Mouse (Mus musculus) liver, embryonic 12.5 days (tissue): ENCODE data around the gene Barx1. TPM values are rescaled to one million over a fixed set of nuclear protein-coding genes. Genes with fewer than 3 reads are reported as not detected.
A peak's percentile ranks its signal among the peaks of the same experiment; 100 is the strongest.

Source experiments
- ATAC-seq: fragments of 200-750 bp; cut with Nextera tagmentation; 2 replicates; pipeline ENCODE4 v1.8.0; 2017; ENCODE audit warnings: moderate number of reproducible peaks, mild to moderate bottlenecking, moderate library complexity
- H3K27ac ChIP-seq: fragments of 300-500 bp; sonication (generic); 2 replicates; pipeline ENCODE4 v1.5.1; 2016; ENCODE audit warnings: mild to moderate bottlenecking
- H3K27me3 ChIP-seq: fragments of 300-500 bp; sonication (generic); replicated peaks from 2 replicates; pipeline ENCODE4 v1.6.1; 2016; ENCODE audit warnings: mild to moderate bottlenecking, moderate library complexity
- H3K36me3 ChIP-seq: fragments of 300-500 bp; sonication (generic); 2 replicates; pipeline ENCODE4 v1.6.1; 2016; ENCODE audit warnings: mild to moderate bottlenecking, moderate library complexity
- H3K4me1 ChIP-seq: fragments of 300-500 bp; sonication (generic); 2 replicates; pipeline ENCODE4 v1.6.1; 2016
- H3K4me2 ChIP-seq: fragments of 300-500 bp; sonication (generic); 2 replicates; pipeline ENCODE4 v1.6.1; 2016; ENCODE audit warnings: mild to moderate bottlenecking, moderate library complexity
- H3K4me3 ChIP-seq: fragments of 300-500 bp; sonication (generic); 2 replicates; pipeline ENCODE4 v1.5.1; 2016; ENCODE audit warnings: mild to moderate bottlenecking, moderate library complexity
- H3K9ac ChIP-seq: fragments of 300-500 bp; sonication (generic); 2 replicates; pipeline ENCODE4 v1.6.1; 2016; ENCODE audit warnings: mild to moderate bottlenecking, moderate library complexity
- H3K9me3 ChIP-seq: fragments of 300-500 bp; sonication (generic); replicated peaks from 2 replicates; pipeline ENCODE4 v1.6.1; 2016; ENCODE audit warnings: mild to moderate bottlenecking, moderate library complexity
- WGBS: fragments of 180-500 bp; shearing (Covaris S2); methylation state at CpG from one replicate; pipeline ENCODE4 v1.1.7; 2016; ENCODE audit not compliant: insufficient replicate concordance; 5-methylcytosine and 5-hydroxymethylcytosine counted together
- polyA plus RNA-seq: library from polyadenylated mRNA; unstranded; fragments of >200 nt; fragmentation: Nextera tagmentation; extraction: Ambion mirVana; gene quantifications from 2 replicates; pipeline ENCODE4 v1.2.1, GENCODE M21; 2016

Barx1 gene
- polyA plus RNA-seq, 1 experiment from 2014 or later: 7.8 TPM

GRCm38 (mm10) chr13:48686666-48687065 lies 23.9 kb downstream of the Barx1 start:
- H3K9ac ChIP-seq: no peak overlapping the region
- no peak overlapping the region for H3K4me2 ChIP-seq
- WGBS: 51% methylated on average over 5 of the region's 5 CpGs
- H3K36me3 ChIP-seq: no peaks in the 10 kb centered on the region
- no peak overlapping the region for H3K4me3 ChIP-seq
- no peaks in the 10 kb centered on the region for H3K4me1 ChIP-seq
- no peak for ATAC-seq
- peaks cover 14% of the 10 kb centered on the region for H3K27me3 ChIP-seq
- H3K9me3 ChIP-seq: no peaks in the 10 kb centered on the region
- H3K27ac ChIP-seq: no peak overlapping the region

- no peak overlapping the region for H3K27ac ChIP-seq
- H3K4me3 ChIP-seq: no peak overlapping the region
- H3K4me1 ChIP-seq: no peaks in the 10 kb centered on the region
- no peaks in the 10 kb centered on the region for H3K36me3 ChIP-seq
- WGBS: 24% methylated on average over 2 of the region's 2 CpGs
- peaks cover 12% of the 10 kb centered on the region; the same call in 1 of the 2 replicates for H3K27me3 ChIP-seq
- ATAC-seq: no peak
- no peaks in the 10 kb centered on the region for H3K9me3 ChIP-seq
- no peak overlapping the region for H3K4me2 ChIP-seq
- no peak overlapping the region for H3K9ac ChIP-seq
These were observed 29.2 kb downstream of the Barx1 start for GRCm38 (mm10) chr13:48691991-48692390.

GRCm38 (mm10) chr13:48694090-48695064 lies 31.6 kb downstream of the Barx1 start:
- Histone ChIP-seq H3K4me1 (no peaks in the 10 kb centered on the region), H3K36me3 (no peaks in the 10 kb centered on the region), H3K27me3 (peaks cover 12% of the 10 kb centered on the region; the same call in 1 of the 2 replicates), H3K9me3 (no peaks in the 10 kb centered on the region), H3K27ac (no peak overlapping the region), H3K4me3 (no peak overlapping the region), H3K9ac (no peak overlapping the region), H3K4me2 (no peak overlapping the region)
- WGBS: 58% methylated on average over 27 of the region's 27 CpGs
- no peak for ATAC-seq

GRCm38 (mm10) chr13:48706385-48706951 lies 43.7 kb downstream of the Barx1 start:
- Histone ChIP-seq H3K9ac (no peak overlapping the region), H3K9me3 (no peaks in the 10 kb centered on the region), H3K27me3 (peaks cover 34% of the 10 kb centered on the region), H3K4me2 (peak overlapping the region; percentile 56), H3K4me1 (0 out of 2 replicates have a peak, but pooled peaks cover 3% of the 10 kb centered on the region), H3K27ac (no peak overlapping the region), H3K36me3 (no peaks in the 10 kb centered on the region), H3K4me3 (peak overlapping the region; percentile 39)
- ATAC-seq: no peak
- WGBS: 7% methylated on average over 14 of the region's 21 CpGs

GRCm38 (mm10) chr13:48712675-48713074 lies 49.9 kb downstream of the Barx1 start:
- Histone ChIP-seq H3K9ac (no peak overlapping the region), H3K4me3 (no peak overlapping the region), H3K4me1 (no peaks in the 10 kb centered on the region), H3K27ac (no peak overlapping the region), H3K9me3 (no peaks in the 10 kb centered on the region), H3K4me2 (no peak overlapping the region), H3K36me3 (no peaks in the 10 kb centered on the region), H3K27me3 (peaks cover 17% of the 10 kb centered on the region)
- no peak for ATAC-seq
- WGBS: 44% methylated on average over 2 of the region's 2 CpGs

- Histone ChIP-seq H3K4me2 (no peak overlapping the region), H3K36me3 (no peaks in the 10 kb centered on the region), H3K27me3 (peaks cover 21% of the 10 kb centered on the region), H3K27ac (no peak overlapping the region), H3K4me1 (no peaks in the 10 kb centered on the region), H3K9ac (no peak overlapping the region), H3K4me3 (no peak overlapping the region), H3K9me3 (no peaks in the 10 kb centered on the region)
- ATAC-seq: no peak
- WGBS: 38% methylated on average over 4 of the region's 4 CpGs
These were observed 53.3 kb downstream of the Barx1 start for GRCm38 (mm10) chr13:48716075-48716474.

Other genes starting within 250 kb of the Barx1 start
- gene Zfp169, start 149.5 kb upstream of the Barx1 start, polyA plus RNA-seq: 1.6 and 2.5 TPM in 2 replicates
- 0.32 and 0.35 TPM in 2 replicates for gene A830005F24Rik, start 149.4 kb upstream of the Barx1 start, polyA plus RNA-seq
- 1.2 and 1.4 TPM in 2 replicates for gene Ptpdc1, start 37.3 kb upstream of the Barx1 start, polyA plus RNA-seq
- gene Phf2, start 208.1 kb downstream of the Barx1 start, polyA plus RNA-seq: 2.9 and 3.1 TPM in 2 replicates